Mouse (Mus musculus) ZHBTc4 (cell line): ENCODE results near the gene Notch3.

ENCODE experiments used
- DNase-seq: peaks from one replicate; pipeline ENCODE4 v3.0.0-alpha.2; 2011; ENCODE audit warnings: low read depth, low spot score

The Notch3 gene

DNA sequence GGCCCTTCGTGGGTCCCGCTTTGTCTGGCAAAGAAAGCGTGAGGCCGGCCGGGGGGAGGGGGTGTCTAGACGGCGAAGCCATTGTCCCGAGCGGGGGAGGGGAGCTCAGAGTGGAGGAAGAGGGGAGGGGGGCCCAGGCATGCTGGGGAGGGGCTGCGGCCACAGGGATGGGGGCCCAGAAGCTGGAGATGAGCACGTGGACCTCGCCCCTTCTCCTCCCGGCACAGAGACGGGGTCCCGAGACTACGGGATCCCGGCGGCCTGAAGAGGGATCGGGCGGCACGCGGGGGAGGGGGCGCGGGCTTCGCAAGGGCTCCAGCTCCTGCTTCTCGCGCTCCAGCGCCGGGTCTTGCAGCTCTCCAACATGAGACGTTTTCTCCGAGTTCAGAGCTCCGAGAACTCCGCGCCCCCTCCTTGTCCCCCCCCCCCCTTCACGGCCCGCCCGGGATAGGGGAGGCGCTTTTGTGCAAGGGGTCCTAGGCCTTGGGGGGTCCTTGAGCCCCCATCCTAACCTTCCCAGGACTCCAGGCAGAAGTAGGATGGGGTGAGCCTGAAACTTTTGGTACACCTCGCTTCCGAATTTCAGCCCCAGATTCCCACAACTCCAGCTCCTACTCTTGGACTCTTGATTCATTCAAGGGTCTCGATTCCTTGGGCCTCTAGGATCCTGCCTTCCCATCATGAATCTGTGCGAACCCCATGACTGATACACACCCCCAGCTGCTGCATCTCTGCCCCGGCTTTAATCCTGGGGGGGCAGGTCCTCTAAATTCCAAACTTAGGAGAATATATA, 653 bp downstream of the Notch3 start:
- peak; percentile 87 for DNase-seq

GRCm38 (mm10) chr17:32165266-32165802, 1.3 kb downstream of the Notch3 start:
- DNase-seq = peak; percentile 28

DNA sequence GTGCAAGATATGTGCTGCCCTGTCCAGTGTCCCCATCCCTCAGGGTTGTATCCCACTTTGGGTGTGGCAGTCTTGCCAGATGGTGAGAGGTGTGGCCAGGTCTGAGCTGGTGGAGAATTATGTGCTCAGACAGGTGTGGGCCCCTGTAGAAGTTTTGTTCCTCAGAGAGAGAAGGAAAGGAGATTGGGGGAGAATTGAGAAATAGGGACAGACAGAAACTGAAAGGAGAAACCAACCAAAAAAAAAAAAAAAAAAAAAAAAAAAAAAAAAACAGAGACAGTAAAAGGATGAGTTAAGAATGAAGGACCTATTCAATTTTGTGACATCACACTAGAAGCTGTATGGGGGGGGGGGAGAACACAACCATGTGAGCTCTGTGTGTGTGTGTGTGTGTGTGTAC, 1.9 kb downstream of the Notch3 start:
- DNase-seq = no peak

DNA sequence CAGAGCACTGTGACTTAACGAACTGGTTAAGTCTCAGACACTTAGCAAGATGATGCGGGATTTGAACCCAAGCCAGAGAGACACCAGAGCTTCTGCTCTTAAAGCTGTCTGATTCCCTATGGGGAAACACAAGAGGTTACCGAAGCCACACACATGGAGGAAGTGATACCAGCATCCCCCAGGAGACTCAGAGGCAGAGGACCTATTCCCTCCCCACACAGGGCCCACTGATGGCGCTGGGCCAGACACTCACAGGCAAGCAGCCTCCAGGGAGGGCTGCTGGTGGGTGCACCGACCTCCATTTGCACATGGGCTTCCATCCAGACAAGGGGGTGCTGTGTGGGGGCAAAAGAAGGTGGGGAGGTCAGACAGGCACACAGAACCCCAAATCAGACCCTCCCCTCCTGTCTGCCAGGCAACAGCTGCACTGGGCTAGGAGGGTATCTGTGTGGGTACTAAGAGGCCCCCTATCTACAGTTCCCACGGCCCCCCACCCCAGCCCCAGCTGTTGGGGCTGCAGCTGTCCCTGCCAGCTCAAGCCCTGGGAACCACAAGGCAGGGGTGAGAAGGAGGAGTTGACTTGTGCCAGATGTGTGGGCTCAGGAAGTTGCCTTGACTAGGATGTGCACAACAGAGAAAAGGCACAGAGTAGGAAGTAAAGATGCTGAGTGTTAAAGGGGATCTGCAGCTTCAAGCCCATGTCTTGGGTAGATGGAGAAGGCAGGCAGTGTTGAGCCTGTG, 2.6 kb downstream of the Notch3 start:
- DNase-seq = no peak

- peak; percentile 84 for DNase-seq
Observed at GRCm38 (mm10) chr17:32162112-32162850, 4.4 kb downstream of the Notch3 start.

- DNase-seq = peak; percentile 20
Observed at GRCm38 (mm10) chr17:32160882-32161281, 5.8 kb downstream of the Notch3 start.

DNA sequence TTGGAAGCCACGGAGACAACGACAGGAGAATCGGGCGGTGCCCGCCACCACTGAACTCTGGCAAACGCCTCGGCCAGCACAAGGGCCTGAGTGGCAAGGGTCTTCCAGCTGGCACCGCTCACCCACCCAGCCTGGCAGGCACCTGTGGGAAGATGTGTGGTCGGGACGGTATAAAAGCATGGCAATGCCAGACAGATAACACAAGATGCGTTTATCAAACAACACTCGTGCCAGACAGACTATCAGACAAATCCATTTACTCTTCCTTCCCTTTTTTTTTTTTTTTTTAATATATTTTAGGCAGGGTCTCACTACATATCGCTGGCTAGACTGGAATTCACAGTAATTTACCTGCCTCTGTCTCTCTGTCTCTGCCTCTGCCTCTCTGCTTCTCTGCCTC, 7.8 kb downstream of the Notch3 start:
- DNase-seq = no peak

DNA sequence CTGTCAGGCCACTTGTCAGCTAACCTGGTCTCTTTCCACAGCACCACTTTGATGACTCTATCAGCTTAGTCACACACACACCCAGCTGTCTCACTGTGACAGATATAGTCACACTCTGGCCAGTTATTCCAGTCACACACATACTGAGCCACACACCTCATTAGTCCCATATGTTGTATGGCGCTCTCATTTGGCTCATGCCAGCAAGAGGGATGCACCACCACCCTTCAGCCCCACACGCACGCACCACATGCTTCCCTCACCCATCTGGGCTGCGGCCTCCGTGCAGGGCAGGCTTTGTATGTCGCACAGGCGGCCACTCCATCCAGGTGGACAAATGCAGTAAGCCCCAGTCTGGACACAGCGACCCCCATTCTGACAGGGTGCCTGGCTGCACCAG, 19.9 kb downstream of the Notch3 start:
- DNase-seq = no peak

DNA sequence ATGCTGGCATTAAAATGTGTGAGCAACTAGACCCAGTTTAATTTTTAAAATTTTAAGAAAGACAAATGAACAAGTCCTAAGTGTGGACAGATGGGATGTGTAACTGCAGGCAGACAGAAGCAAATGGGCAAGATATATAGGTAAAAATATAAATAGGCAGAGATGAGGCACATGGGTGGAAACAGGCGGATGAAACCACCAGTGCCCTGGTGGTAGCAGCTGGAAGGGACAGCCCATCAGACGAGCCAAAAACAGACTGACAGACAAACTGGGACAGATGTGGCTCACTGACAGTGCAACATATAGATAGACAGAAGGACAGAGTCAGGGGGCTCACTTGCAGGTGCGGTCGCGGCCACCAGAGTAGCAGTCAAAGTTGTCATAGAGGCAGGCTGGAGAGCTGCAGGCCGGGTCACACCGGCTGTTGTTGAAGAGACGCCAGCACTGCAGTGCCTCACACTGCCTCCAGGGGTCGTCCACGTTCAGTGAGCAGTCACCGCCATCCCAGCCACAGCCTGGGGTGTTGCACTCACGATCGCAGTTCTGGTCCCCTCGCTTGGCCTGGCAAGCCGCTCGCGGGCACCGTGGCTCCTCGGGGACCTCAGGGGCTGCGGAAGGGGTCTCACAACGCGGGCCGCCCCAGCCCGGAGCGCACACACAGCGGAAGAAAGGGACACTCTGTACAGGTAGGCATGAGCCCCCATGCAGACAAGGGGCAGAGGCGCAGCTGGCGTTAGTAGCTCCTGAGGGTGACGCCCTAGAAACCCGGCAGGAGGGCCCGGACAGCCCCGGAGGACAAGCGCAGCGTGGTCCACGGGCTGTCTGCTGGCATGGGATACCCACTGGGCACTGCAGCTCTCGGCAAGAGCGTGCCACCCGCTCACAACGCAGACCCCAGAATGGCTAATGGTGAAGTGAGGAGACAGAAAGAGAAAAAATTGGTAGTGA, 23.5 kb downstream of the Notch3 start:
- peak; percentile 92 for DNase-seq

DNA sequence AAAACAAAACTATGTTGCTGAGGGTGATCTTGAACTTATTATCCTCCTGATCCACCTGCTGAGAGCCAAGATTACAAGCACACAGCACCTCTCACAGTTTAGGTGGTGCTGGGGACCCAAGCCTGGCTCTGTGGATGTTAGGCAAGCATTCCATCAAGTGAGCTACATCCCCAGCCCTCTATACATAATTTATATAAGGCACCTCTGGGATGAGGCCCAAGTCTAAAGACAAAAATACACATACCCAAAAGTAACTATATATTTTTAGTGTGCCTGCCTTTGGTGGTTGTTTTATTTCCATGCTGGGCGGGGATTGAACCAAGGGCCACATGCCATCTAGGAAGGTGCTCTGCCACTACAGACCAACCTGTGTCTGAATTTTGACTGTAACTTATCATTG, 24.4 kb downstream of the Notch3 start:
- DNase-seq = no peak

GRCm38 (mm10) chr17:32133375-32133774, 33.3 kb downstream of the Notch3 start:
- no peak for DNase-seq

DNA sequence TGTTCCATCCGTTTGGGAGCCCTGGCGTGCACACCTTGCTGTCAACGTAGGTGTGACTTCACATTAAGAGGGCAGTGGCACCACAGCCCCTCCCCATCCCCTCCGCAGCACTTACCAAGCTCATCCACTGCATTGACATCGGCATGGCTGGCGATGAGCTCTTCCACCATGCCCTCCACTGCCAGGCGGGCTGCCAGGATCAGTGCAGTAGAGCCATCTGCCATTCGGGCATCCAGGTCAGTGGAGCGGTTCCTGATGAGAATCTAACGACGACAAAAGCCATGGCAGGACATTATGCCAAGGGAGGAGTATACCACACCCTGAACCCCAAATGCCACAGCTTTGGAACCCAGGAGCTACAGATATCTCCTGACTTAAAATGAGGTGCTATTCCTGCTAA, 34.6 kb downstream of the Notch3 start:
- no peak for DNase-seq

DNA sequence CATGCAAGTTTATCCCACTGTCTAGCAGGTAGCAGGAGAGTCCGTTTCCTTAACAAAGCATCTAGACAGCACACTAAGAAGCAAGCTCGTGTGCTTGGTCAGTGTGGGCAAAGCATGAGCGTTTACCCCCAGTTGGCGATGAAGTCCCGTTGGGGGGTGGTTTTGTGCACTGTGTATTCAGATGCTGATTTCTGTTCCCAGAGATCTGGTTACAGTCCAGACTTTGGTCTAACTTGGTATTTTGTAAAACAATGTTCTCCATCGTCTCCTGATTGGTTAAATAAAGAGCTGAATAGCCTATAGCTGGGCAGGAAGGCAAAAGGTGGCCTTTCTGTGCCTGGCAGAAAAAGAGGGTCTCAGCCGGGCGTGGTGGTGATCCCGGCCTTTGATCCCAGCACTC, 36.1 kb downstream of the Notch3 start:
- DNase-seq = peak; percentile 66

- DNase-seq = no peak
Observed at GRCm38 (mm10) chr17:32127195-32127594, 39.5 kb downstream of the Notch3 start.

- no peak for DNase-seq
Observed at GRCm38 (mm10) chr17:32125407-32125806, 41.2 kb downstream of the Notch3 start.

DNA sequence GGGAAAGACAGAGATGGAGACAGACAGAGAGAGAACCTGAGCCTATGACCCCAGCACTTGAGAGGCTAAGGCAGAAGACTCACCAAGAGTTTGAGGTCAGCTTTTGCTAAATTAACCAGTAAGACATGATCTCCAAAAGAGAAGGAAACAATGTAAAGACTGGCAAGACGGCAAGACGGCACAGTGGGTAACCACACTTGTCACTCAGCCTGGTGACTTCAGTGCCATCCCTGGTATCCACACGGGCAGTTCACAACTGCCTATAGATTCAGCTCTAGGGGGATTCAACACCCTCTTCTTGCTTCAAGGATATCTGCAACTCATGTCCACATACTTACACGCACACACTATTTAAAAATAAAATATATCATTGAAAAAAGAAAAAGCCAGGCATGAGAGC, 43.1 kb downstream of the Notch3 start:
- DNase-seq = no peak

DNA sequence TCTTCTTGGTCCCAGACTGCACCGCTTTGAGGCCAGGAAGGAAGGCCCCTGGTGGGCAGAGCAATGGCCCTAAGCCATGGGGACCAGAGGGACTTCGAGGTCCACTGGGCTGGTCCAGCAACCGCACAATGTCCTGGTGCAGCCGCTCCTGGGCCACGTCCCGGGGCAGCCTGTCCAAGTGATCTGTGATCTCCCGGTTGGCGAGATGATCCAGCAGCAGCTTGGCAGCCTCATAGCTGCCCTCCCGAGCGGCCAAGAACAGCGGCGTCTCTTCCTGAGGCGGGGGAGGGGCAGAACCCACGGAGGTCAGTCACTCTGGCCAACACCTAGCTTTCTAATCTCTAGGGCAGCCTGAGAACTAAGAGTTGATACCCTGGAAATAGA, 44.1 kb downstream of the Notch3 start:
- DNase-seq = no peak

- DNase-seq = peak; percentile 35
Observed at GRCm38 (mm10) chr17:32121833-32122586, 44.6 kb downstream of the Notch3 start.

- DNase-seq = no peak
Observed at GRCm38 (mm10) chr17:32120771-32121532, 45.7 kb downstream of the Notch3 start.

DNA sequence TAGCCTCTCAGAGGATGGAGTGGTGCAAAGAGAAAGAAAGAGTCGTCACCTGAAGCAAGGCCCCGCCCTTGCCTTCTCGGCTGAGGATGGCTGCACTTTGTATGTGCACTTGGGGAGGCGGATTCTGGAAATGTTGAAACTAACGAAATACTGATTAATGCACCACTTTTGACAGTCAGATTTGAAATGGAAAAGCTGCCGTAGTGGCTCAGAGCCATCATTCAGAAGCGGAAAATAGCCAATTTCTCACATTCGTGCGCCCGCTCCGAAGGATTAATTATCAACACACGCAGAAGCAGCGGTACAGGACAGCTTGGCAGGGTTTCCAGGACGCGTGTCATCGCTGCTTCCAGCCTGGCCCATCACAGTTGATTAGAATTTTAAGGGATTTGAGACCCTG, 47.5 kb downstream of the Notch3 start:
- no peak for DNase-seq
